Comparison of ENCODE assay signal across 25 mouse cellular contexts in the genomic region with DNA sequence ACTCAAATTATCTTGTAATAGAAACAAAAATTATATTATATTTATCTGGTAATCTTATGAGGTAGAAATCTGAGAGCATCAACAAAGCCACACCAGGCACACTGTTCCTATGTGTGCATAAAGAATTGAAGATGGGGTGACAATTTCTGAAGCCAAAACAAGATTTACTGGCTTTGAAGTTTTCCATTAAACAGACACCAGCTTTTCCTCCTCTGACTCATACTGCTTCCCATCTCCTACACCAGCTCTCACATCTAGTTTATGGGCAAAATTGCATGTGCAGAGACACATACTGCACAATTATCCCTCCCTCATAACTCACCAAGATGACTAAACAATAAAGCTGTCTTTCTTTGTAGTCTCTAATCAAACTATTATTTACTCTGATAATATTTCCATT.
DNase-seq lines count a peak whose midpoint lies in the region; ATAC-seq and TF ChIP-seq lines count a peak whose summit lies in the region.
"Had no signal": no experiment of that assay in that cellular context is flagged by ENCODE, and none has a peak within 500 bp of the region (broad histone marks: within the 10 kb centered on the region; RNA-seq: fewer than 3 reads in every experiment).

No protein-coding gene starts in this region.

- no peak for TF ChIP-seq CTCF in heart, adult 2 months (IDR thresholded peaks at IDR 0.05)
- TF ChIP-seq CTCF in heart, postnatal 0 days (IDR thresholded peaks at IDR 0.05; ENCODE audit: low read depth): no peak

- DNase-seq in heart, adult 2 months: no peak
- DNase-seq in heart, adult 9 months (ENCODE audit: low spot score in 2 of 2): no peak
- DNase-seq in heart, postnatal 0 days (ENCODE audit: low spot score): no peak
- DNase-seq in heart, adult 11 months: no peak
- DNase-seq in Muller cell, postnatal 12 days (ENCODE audit: inconsistent ontology term): peak; percentile 16
- no peak for DNase-seq in embryo, embryonic 11 days
- DNase-seq: gastrocnemius, postnatal 14 days; heart, postnatal 36 days; kidney, postnatal 14 days; right cerebral cortex, adult 18-20 months; spleen, adult 18-20 months; thymus, adult 18-20 months; thymus, postnatal 25 days had no signal

- no peak for TF ChIP-seq EP300 in heart, adult 2 months (IDR thresholded peaks at IDR 0.05; ENCODE audit: insufficient read depth, low read depth, low read length)
- no peak for TF ChIP-seq EP300 in heart, postnatal 0 days (IDR thresholded peaks at IDR 0.05; ENCODE audit: low read depth)

- H3K36me3 ChIP-seq in heart, adult 2 months (ENCODE audit: control insufficient read depth, insufficient read depth, low read length): no peaks in the 10 kb centered on the region
- no peaks in the 10 kb centered on the region for H3K36me3 ChIP-seq in heart, postnatal 0 days (replicated peaks; ENCODE audit: control insufficient read depth, insufficient read depth, low read length)
- H3K36me3 ChIP-seq: embryonic facial prominence, embryonic 13.5 days; forebrain, embryonic 10.5 days; forebrain, embryonic 15.5 days; limb, embryonic 13.5 days; lung, embryonic 15.5 days; neural tube, embryonic 12.5 days had no signal

- H3K4me2 ChIP-seq in heart, postnatal 0 days (ENCODE audit: low read depth, low read length): no peak overlapping the region
- H3K4me2 ChIP-seq: embryonic facial prominence, embryonic 13.5 days; forebrain, embryonic 15.5 days; hindbrain, embryonic 14.5 days; limb, embryonic 13.5 days; liver, embryonic 11.5 days; lung, embryonic 15.5 days; midbrain, embryonic 11.5 days; neural tube, embryonic 12.5 days had no signal

- no peaks in the 10 kb centered on the region for H3K27me3 ChIP-seq in heart, adult 2 months (ENCODE audit: control insufficient read depth, insufficient read depth, low read length)
- H3K27me3 ChIP-seq in heart, postnatal 0 days (ENCODE audit: control insufficient read depth, insufficient read depth, low read length): no peaks in the 10 kb centered on the region
- H3K27me3 ChIP-seq: embryonic facial prominence, embryonic 13.5 days; forebrain, embryonic 15.5 days; limb, embryonic 13.5 days; lung, embryonic 15.5 days; neural tube, embryonic 12.5 days had no signal

- no peaks in the 10 kb centered on the region for H3K4me1 ChIP-seq in heart, adult 2 months (ENCODE audit: control insufficient read depth, insufficient read depth, low read length)
- no peaks in the 10 kb centered on the region for H3K4me1 ChIP-seq in heart, postnatal 0 days (ENCODE audit: control insufficient read depth, insufficient read depth)
- H3K4me1 ChIP-seq: embryonic facial prominence, embryonic 13.5 days; forebrain, embryonic 10.5 days; forebrain, embryonic 15.5 days; limb, embryonic 13.5 days; lung, embryonic 15.5 days; neural tube, embryonic 12.5 days had no signal

- no peak for TF ChIP-seq POLR2A in heart, adult 2 months (IDR thresholded peaks at IDR 0.05; ENCODE audit: insufficient read depth, low read depth, low read length)

- intact Hi-C loops in heart, adult 2 months (cut with DNase I): no loop called here

- no peak for ATAC-seq in heart, postnatal 0 days (ENCODE audit: insufficient read depth, low read depth)
- ATAC-seq in CD4-positive, CD25-positive, alpha-beta regulatory T cell, adult 4 months: no peak
- ATAC-seq: forebrain, embryonic 15.5 days; intestine, postnatal 0 days; midbrain, embryonic 16.5 days had no signal

- no peaks in the 10 kb centered on the region for H3K79me2 ChIP-seq in heart, adult 2 months (replicated peaks; ENCODE audit: control insufficient read depth, insufficient read depth, low read length)

- H3K4me3 ChIP-seq in heart, adult 2 months: no peak overlapping the region
- H3K4me3 ChIP-seq in heart, postnatal 0 days (ENCODE audit: low read depth, low read length): no peak overlapping the region
- H3K4me3 ChIP-seq: embryonic facial prominence, embryonic 13.5 days; forebrain, embryonic 10.5 days; forebrain, embryonic 15.5 days; limb, embryonic 13.5 days; lung, embryonic 15.5 days; neural tube, embryonic 12.5 days had no signal

- H3K27ac ChIP-seq in heart, adult 2 months: peak overlapping the region; percentile 47
- 0 out of 2 replicates have a peak overlapping the region, but pooled peaks have one; percentile 7 for H3K27ac ChIP-seq in heart, postnatal 0 days (ENCODE audit: low read depth)
- H3K27ac ChIP-seq: embryonic facial prominence, embryonic 13.5 days; forebrain, embryonic 10.5 days; forebrain, embryonic 15.5 days; hindbrain, embryonic 14.5 days; limb, embryonic 13.5 days; lung, embryonic 15.5 days; neural tube, embryonic 12.5 days had no signal

- H3K9ac ChIP-seq in heart, adult 2 months (ENCODE audit: low read depth, low read length): no peak overlapping the region
- no peak overlapping the region for H3K9ac ChIP-seq in heart, postnatal 0 days (replicated peaks; ENCODE audit: low read depth, low read length)
- H3K9ac ChIP-seq: embryonic facial prominence, embryonic 13.5 days; forebrain, embryonic 15.5 days; hindbrain, embryonic 14.5 days; limb, embryonic 13.5 days; lung, embryonic 15.5 days; neural tube, embryonic 12.5 days had no signal

- no peaks in the 10 kb centered on the region for H3K9me3 ChIP-seq in heart, postnatal 0 days (replicated peaks; ENCODE audit: control insufficient read depth, low read length)
- H3K9me3 ChIP-seq: embryonic facial prominence, embryonic 13.5 days; forebrain, embryonic 10.5 days; forebrain, embryonic 15.5 days; limb, embryonic 13.5 days; lung, embryonic 15.5 days; neural tube, embryonic 12.5 days had no signal
